Mouse (Mus musculus): ENCODE measurements at regions not wholly inside any gene's neighbourhood (a gene's known extent, or its start where the extent isn't known, plus 50 kb on each side); places are given as distances from the start of the nearest gene placed in this dataset.

DNA sequence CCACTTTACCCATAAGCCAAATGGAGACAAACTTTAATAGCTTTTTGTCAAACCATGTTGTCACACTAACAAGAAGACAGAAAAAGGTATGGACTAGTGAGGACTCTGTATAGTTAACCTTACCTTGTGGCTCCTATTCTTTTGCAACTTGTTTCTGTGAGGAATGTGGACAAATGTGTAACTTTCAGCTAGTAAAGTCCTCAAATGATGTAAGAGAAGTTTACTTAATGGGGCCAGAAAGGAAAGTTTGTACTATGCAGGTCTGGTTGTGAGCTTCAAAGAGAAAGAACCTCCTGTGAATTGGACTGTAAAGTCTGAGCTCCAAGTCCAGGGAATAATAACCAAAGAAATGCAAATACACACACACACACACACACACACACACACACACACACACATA is 356.7 kb upstream of the Atxn7l3b start:
- DNase-seq (ENCODE audit: low spot score in 2 of 2): no peak

DNA sequence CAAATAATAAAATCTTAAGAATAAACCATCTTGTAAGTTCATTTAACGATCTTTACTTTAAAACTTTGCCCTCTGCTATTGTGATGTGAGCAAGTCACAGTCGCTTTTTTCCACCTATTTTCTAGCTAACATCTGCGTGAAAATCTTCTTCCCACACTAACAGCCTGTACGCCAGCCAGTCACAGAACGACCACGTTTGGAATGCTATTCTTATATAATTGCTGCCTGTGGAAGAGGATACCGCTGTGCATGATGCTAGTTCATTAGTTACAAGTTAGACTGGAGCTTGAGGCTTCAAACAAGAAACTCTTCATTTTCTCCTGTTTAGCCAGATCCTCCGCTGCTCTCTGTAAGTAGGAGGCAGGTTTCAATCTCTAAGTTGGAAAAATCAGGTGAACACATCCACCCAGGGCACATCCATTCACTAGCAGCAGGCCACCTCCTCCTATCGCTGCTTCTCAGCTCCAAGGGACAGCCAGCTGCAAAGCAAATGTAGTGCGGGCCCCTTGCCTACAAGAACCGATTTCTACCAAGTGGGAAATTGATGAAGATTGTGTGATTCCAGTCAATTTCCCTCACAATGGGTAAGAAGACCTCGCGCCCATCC is 312.1 kb upstream of the Atxn7l3b start:
- peak; percentile 23 to 43 for DNase-seq (ENCODE audit: low spot score in 2 of 2)

Measured in frontal cortex, postnatal 36 days (tissue).